In the genomic region with DNA sequence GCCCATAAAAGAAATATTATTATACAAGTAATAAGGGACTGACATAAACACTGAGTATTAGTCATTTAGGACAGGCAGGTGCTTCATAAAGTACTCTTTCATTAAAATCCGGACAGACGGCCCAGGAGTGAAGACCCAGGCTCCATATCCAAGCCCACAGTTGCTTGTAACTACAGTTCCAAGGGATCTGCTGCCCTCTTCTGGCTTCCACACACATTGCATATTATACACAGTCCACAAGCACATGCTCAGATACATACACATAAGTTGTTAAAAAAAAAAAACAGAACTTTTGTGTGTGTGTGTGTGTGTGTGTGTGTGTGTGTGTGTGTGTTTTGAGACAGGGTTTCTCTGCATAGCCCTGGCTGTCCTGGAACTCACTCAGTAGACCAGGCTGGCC, we compare ENCODE assay signal across 9 mouse cellular contexts. TPM values are rescaled to one million over a fixed set of nuclear protein-coding genes. Genes with fewer than 3 reads are reported as not detected.
DNase-seq lines count a peak whose midpoint lies in the region; ATAC-seq and TF ChIP-seq lines count a peak whose summit lies in the region.
"Had no signal": no experiment of that assay in that cellular context is flagged by ENCODE, and none has a peak within 500 bp of the region (broad histone marks: within the 10 kb centered on the region; RNA-seq: fewer than 3 reads in every experiment).

No protein-coding gene starts in this region.

- H3K27me3 ChIP-seq in hindbrain, embryonic 11.5 days (ENCODE audit: control insufficient read depth, insufficient read depth, low read length) = no peaks in the 10 kb centered on the region
- H3K27me3 ChIP-seq in hindbrain, embryonic 12.5 days = no peaks in the 10 kb centered on the region
- H3K27me3 ChIP-seq in ES-Bruce4 (ENCODE audit: control insufficient read depth, insufficient read depth, low read length, poor library complexity, severe bottlenecking) = no peaks in the 10 kb centered on the region
- H3K27me3 ChIP-seq in liver, postnatal 0 days (ENCODE audit: insufficient read depth, low read length) = no peaks in the 10 kb centered on the region
- H3K27me3 ChIP-seq in hindbrain, embryonic 13.5 days = no peaks in the 10 kb centered on the region

- peak; percentile 37 for DNase-seq in hindbrain, embryonic 11.5 days (ENCODE audit: low spot score)
- peak; percentile 44 for DNase-seq in brain, embryonic 14.5 days (ENCODE audit: low read depth)
- peak; percentile 21 for DNase-seq in liver, postnatal 0 days
- peak; percentile 73 for DNase-seq in thymus, postnatal 14 days
- no peak for DNase-seq in spleen, adult 12 weeks (ENCODE audit: low spot score)

- WGBS in hindbrain, embryonic 11.5 days = 95% methylated on average over 2 of the region's 2 CpGs
- WGBS in hindbrain, embryonic 12.5 days = 90% methylated on average over 2 of the region's 2 CpGs
- WGBS in liver, postnatal 0 days (ENCODE audit: insufficient replicate concordance) = 78% methylated on average over 2 of the region's 2 CpGs
- WGBS in hindbrain, embryonic 13.5 days = 91% methylated on average over 2 of the region's 2 CpGs

- H3K9ac ChIP-seq in hindbrain, embryonic 11.5 days (ENCODE audit: low read depth, low read length) = no peak overlapping the region
- no peak overlapping the region for H3K9ac ChIP-seq in hindbrain, embryonic 12.5 days
- no peak overlapping the region for H3K9ac ChIP-seq in ES-Bruce4 (ENCODE audit: low read depth, poor library complexity, severe bottlenecking)
- no peak overlapping the region for H3K9ac ChIP-seq in liver, postnatal 0 days (replicated peaks)
- H3K9ac ChIP-seq in hindbrain, embryonic 13.5 days = no peak overlapping the region

- H3K4me1 ChIP-seq in hindbrain, embryonic 11.5 days (replicated peaks; ENCODE audit: control insufficient read depth, insufficient read depth, low read length) = no peaks in the 10 kb centered on the region
- no peaks in the 10 kb centered on the region for H3K4me1 ChIP-seq in hindbrain, embryonic 12.5 days
- H3K4me1 ChIP-seq in ES-Bruce4 (ENCODE audit: control insufficient read depth, insufficient read depth, low read length) = no peaks in the 10 kb centered on the region
- H3K4me1 ChIP-seq in liver, postnatal 0 days (ENCODE audit: insufficient read depth) = no peaks in the 10 kb centered on the region
- no peaks in the 10 kb centered on the region; the same call in 1 of the 2 replicates for H3K4me1 ChIP-seq in hindbrain, embryonic 13.5 days (replicated peaks)

- no peaks in the 10 kb centered on the region for H3K36me3 ChIP-seq in hindbrain, embryonic 11.5 days (ENCODE audit: control insufficient read depth, insufficient read depth, low read length)
- peaks cover 18% of the 10 kb centered on the region for H3K36me3 ChIP-seq in hindbrain, embryonic 12.5 days
- H3K36me3 ChIP-seq in ES-Bruce4 (ENCODE audit: control insufficient read depth, insufficient read depth, low read length, poor library complexity, severe bottlenecking) = peaks cover 5% of the 10 kb centered on the region; the same call in 1 of the 2 replicates
- H3K36me3 ChIP-seq in liver, postnatal 0 days (replicated peaks; ENCODE audit: insufficient read depth, low read length) = peaks cover 22% of the 10 kb centered on the region
- peaks cover 22% of the 10 kb centered on the region for H3K36me3 ChIP-seq in hindbrain, embryonic 13.5 days

- no peak overlapping the region for H3K4me3 ChIP-seq in hindbrain, embryonic 11.5 days (ENCODE audit: low read depth, low read length)
- H3K4me3 ChIP-seq in hindbrain, embryonic 12.5 days = no peak overlapping the region
- no peak overlapping the region for H3K4me3 ChIP-seq in ES-Bruce4 (ENCODE audit: low read depth, low read length)
- no peak overlapping the region for H3K4me3 ChIP-seq in liver, postnatal 0 days (ENCODE audit: low read depth, low read length)
- H3K4me3 ChIP-seq in hindbrain, embryonic 13.5 days = no peak overlapping the region
- H3K4me3 ChIP-seq: erythroblast, embryonic 14.5 days had no signal

- no peak for ATAC-seq in hindbrain, embryonic 11.5 days (ENCODE audit: low FRiP score)
- no peak for ATAC-seq in hindbrain, embryonic 12.5 days (ENCODE audit: low FRiP score)
- ATAC-seq in liver, postnatal 0 days = no peak
- ATAC-seq in hindbrain, embryonic 13.5 days (ENCODE audit: low FRiP score) = no peak

- peak; percentile 27 for TF ChIP-seq CTCF in ES-Bruce4 (IDR thresholded peaks at IDR 0.05; ENCODE audit: low read depth, low read length)
- TF ChIP-seq CTCF in brain, embryonic 14.5 days (IDR thresholded peaks at IDR 0.05; ENCODE audit: borderline replicate concordance, extremely low read depth, insufficient read depth, insufficient read length) = peak; percentile 42; the same call in 1 of the 2 replicates
- peak; percentile 56 for TF ChIP-seq CTCF in liver, postnatal 0 days (IDR thresholded peaks at IDR 0.05; ENCODE audit: low read depth)

- TF ChIP-seq POLR2A in ES-Bruce4 (IDR thresholded peaks at IDR 0.05; ENCODE audit: insufficient read depth, low read length) = no peak
- TF ChIP-seq POLR2A in brain, embryonic 14.5 days (IDR thresholded peaks at IDR 0.05; ENCODE audit: borderline replicate concordance, extremely low read depth, insufficient read depth, insufficient read length, poor library complexity, severe bottlenecking) = no peak

- no peak for TF ChIP-seq EP300 in ES-Bruce4 (IDR thresholded peaks at IDR 0.05; ENCODE audit: insufficient read depth, low read depth, low read length)
- no peak for TF ChIP-seq EP300 in liver, postnatal 0 days (IDR thresholded peaks at IDR 0.05; ENCODE audit: low read depth)

- H3K27ac ChIP-seq in hindbrain, embryonic 11.5 days (ENCODE audit: low read depth, low read length) = no peak overlapping the region
- H3K27ac ChIP-seq in hindbrain, embryonic 12.5 days = no peak overlapping the region
- no peak overlapping the region for H3K27ac ChIP-seq in ES-Bruce4 (ENCODE audit: insufficient read depth, low read length)
- no peak overlapping the region for H3K27ac ChIP-seq in liver, postnatal 0 days (ENCODE audit: low read depth)
- H3K27ac ChIP-seq in hindbrain, embryonic 13.5 days = no peak overlapping the region

- H3K9me3 ChIP-seq in hindbrain, embryonic 11.5 days (ENCODE audit: control insufficient read depth, low read length) = no peaks in the 10 kb centered on the region
- no peaks in the 10 kb centered on the region for H3K9me3 ChIP-seq in hindbrain, embryonic 12.5 days (replicated peaks)
- H3K9me3 ChIP-seq in ES-Bruce4 (replicated peaks; ENCODE audit: control insufficient read depth, insufficient read depth, low read length, poor library complexity, severe bottlenecking) = no peaks in the 10 kb centered on the region
- H3K9me3 ChIP-seq in liver, postnatal 0 days (ENCODE audit: low read length) = no peaks in the 10 kb centered on the region
- no peaks in the 10 kb centered on the region for H3K9me3 ChIP-seq in hindbrain, embryonic 13.5 days

- H3K4me2 ChIP-seq in hindbrain, embryonic 11.5 days (replicated peaks; ENCODE audit: low read depth, low read length) = no peak overlapping the region
- H3K4me2 ChIP-seq in hindbrain, embryonic 12.5 days (replicated peaks) = no peak overlapping the region
- H3K4me2 ChIP-seq in liver, postnatal 0 days (ENCODE audit: low read depth, low read length) = no peak overlapping the region
- H3K4me2 ChIP-seq in hindbrain, embryonic 13.5 days = no peak overlapping the region

RNA-seq across cellular contexts. Expression of a gene that starts 32.0 kb away (rescaled TPM):
- polyA plus RNA-seq in hindbrain, embryonic 11.5 days (2014; fragmentation: Nextera tagmentation; extraction: Ambion mirVana) = 26.8 and 38.4 TPM in 2 replicates
- 27.8 and 29.1 TPM in 2 replicates for polyA plus RNA-seq in hindbrain, embryonic 12.5 days (2016; fragmentation: Nextera tagmentation; extraction: Ambion mirVana)
- 52.8 and 54.2 TPM in 2 replicates for polyA plus RNA-seq in ES-Bruce4 (2011; ENCODE audit: insufficient read depth, insufficient read length, low read depth, missing spikeins)
- polyA plus RNA-seq in brain, embryonic 14.5 days (2012; rRNA removed) = 20.7 and 34.2 TPM in 2 replicates
- polyA plus RNA-seq in liver, postnatal 0 days (2015; fragmentation: Nextera tagmentation; extraction: Ambion mirVana) = 14.6 and 16.9 TPM in 2 replicates
- 27.6 and 28.2 TPM in 2 replicates for polyA plus RNA-seq in hindbrain, embryonic 13.5 days (2015; fragmentation: Nextera tagmentation; extraction: Ambion mirVana)
